Mouse (Mus musculus): ENCODE results near the gene F2rl1. TPM values are rescaled to one million over a fixed set of nuclear protein-coding genes. Genes with fewer than 3 reads are reported as not detected.
A peak's percentile ranks its signal among the peaks of the same experiment; 100 is the strongest.

F2rl1 gene
- total and polyA plus RNA-seq, 3 experiments, result 0.06 TPM; not detected in 2

DNA sequence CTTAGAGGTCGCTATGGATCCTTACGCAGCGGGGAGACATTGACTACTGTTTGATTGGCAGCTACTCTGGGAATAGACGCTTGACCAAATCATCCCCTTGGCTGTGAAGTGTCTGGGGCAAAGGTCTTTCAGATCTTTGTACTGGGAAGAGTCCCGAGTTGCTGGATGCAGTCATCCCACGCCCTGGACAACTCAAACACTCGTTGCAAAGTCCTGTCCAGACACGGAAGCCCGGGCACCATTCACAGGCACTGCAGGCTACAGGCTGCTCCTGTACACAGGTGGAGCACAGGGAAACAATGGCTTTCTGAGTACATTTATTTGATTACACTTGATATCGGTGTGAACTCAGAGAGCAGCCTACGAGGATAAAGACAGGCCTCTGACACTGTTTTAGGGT is 33.7 kb downstream of the F2rl1 start:
- Histone ChIP-seq H3K4me3 (ENCODE audit: control insufficient read depth in 1 of 2, insufficient read depth in 1 of 2, low read depth in 2 of 2, low read length in 2 of 2) (no peak overlapping the region), H3K79me2 (ENCODE audit: control insufficient read depth, insufficient read depth, low read length, poor library complexity) (no peaks in the 10 kb centered on the region), H3K9ac (ENCODE audit: control insufficient read depth, low read depth, low read length, poor library complexity, severe bottlenecking) (no peak overlapping the region), H3K27me3 (ENCODE audit: control insufficient read depth in 1 of 2, insufficient read depth in 2 of 2, low read length in 2 of 2) (peaks cover 0 to 4% of the 10 kb centered on the region in 2 experiments; a peak in 2 of 4 replicates), H3K27ac (ENCODE audit: control insufficient read depth, low read depth, low read length) (no peak overlapping the region), H3K36me3 (ENCODE audit: control insufficient read depth in 1 of 2, insufficient read depth in 2 of 2, low read length in 2 of 2) (no peaks in the 10 kb centered on the region), H3K4me1 (ENCODE audit: control insufficient read depth in 1 of 2, insufficient read depth in 2 of 2, low read length in 2 of 2) (no peaks in the 10 kb centered on the region), H3K9me3 (replicated peaks; ENCODE audit: insufficient read depth, low read length) (no peaks in the 10 kb centered on the region)
- no peak for TF ChIP-seq SIN3A (IDR thresholded peaks at IDR 0.05; ENCODE audit: low read length)
- DNase-seq (ENCODE audit: low read depth, low spot score), result no peak

DNA sequence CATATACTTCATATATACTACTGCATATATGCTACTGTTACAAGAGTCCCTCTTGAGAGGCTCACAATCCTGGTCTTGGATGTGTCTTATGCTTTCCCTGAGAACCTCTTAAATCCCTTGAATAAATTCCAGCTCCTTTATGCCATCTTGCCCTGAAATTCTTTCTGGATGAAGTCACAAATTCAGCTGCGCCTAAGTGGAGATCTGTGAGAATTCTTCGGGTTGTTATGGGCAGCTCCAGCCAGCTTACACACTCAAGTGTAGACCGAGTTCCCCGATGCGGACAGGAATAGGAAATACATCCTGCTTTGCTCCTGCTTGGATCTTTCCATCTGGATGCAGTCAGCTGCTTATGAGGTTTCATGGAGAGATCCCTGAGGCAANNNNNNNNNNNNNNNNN is 40.4 kb downstream of the F2rl1 start:
- DNase-seq (ENCODE audit: low read depth, low spot score), result no peak

GRCm38 (mm10) chr13:95481428-95481827 is 43.6 kb downstream of the F2rl1 start:
- Histone ChIP-seq H3K9ac (ENCODE audit: control insufficient read depth, low read depth, low read length, poor library complexity, severe bottlenecking) (no peak overlapping the region), H3K4me3 (ENCODE audit: control insufficient read depth in 1 of 2, insufficient read depth in 1 of 2, low read depth in 2 of 2, low read length in 2 of 2) (no peak overlapping the region), H3K9me3 (replicated peaks; ENCODE audit: insufficient read depth, low read length) (no peaks in the 10 kb centered on the region), H3K27ac (ENCODE audit: control insufficient read depth, low read depth, low read length) (no peak overlapping the region), H3K4me1 (ENCODE audit: control insufficient read depth in 1 of 2, insufficient read depth in 2 of 2, low read length in 2 of 2) (peaks cover 4 to 8% of the 10 kb centered on the region in 2 experiments), H3K79me2 (ENCODE audit: control insufficient read depth, insufficient read depth, low read length, poor library complexity) (no peaks in the 10 kb centered on the region), H3K27me3 (ENCODE audit: control insufficient read depth in 1 of 2, insufficient read depth in 2 of 2, low read length in 2 of 2) (no peaks in the 10 kb centered on the region; a peak in 1 of 4 replicates), H3K36me3 (ENCODE audit: control insufficient read depth in 1 of 2, insufficient read depth in 2 of 2, low read length in 2 of 2) (peaks cover 0 to 2% of the 10 kb centered on the region in 2 experiments; a peak in 2 of 4 replicates)
- no peak for TF ChIP-seq JUND (IDR thresholded peaks at IDR 0.05; ENCODE audit: low read depth, low read length)
- no peak for TF ChIP-seq ELF1 (IDR thresholded peaks at IDR 0.05; ENCODE audit: low read depth, low read length)
- TF ChIP-seq POLR2A (IDR thresholded peaks at IDR 0.05; ENCODE audit: control insufficient read depth in 1 of 2, insufficient read depth in 1 of 2, low read depth in 1 of 2, low read length in 2 of 2, poor library complexity in 1 of 2), result no peak
- peak; percentile 94 for TF ChIP-seq ZC3H11A (IDR thresholded peaks at IDR 0.05; ENCODE audit: low read depth, low read length)
- TF ChIP-seq NRF1 (IDR thresholded peaks at IDR 0.05; ENCODE audit: insufficient read depth, low read depth, low read length, poor library complexity, severe bottlenecking), result no peak
- 0 out of 2 replicates have a peak, but pooled peaks have one; percentile 22 for TF ChIP-seq MXI1 (IDR thresholded peaks at IDR 0.05; ENCODE audit: low read depth, low read length)
- peak; percentile 65 to 82 (median 72) for TF ChIP-seq CTCF (IDR thresholded peaks at IDR 0.05 in 2 of 3, conservative IDR thresholded peaks at IDR 0.05 in 1 of 3; ENCODE audit: control insufficient read depth in 1 of 3, insufficient read depth in 1 of 3, low read depth in 2 of 3, low read length in 3 of 3, poor library complexity in 1 of 3, severe bottlenecking in 1 of 3)
- TF ChIP-seq KAT2A (conservative IDR thresholded peaks at IDR 0.05; ENCODE audit: low read depth, low read length), result no peak
- peak; percentile 93 for TF ChIP-seq SMC3 (IDR thresholded peaks at IDR 0.05; ENCODE audit: low read depth, low read length)
- peak; percentile 87 for TF ChIP-seq RAD21 (IDR thresholded peaks at IDR 0.05; ENCODE audit: low read depth, low read length)
- DNase-seq (ENCODE audit: low read depth, low spot score), result peak; percentile 88

More for the DNA sequence above, 40.4 kb downstream of the F2rl1 start:
- Histone ChIP-seq H3K9me3 (replicated peaks; ENCODE audit: insufficient read depth, low read length) (no peaks in the 10 kb centered on the region), H3K9ac (ENCODE audit: control insufficient read depth, low read depth, low read length, poor library complexity, severe bottlenecking) (no peak overlapping the region), H3K27ac (ENCODE audit: control insufficient read depth, low read depth, low read length) (no peak overlapping the region), H3K4me3 (ENCODE audit: control insufficient read depth in 1 of 2, insufficient read depth in 1 of 2, low read depth in 2 of 2, low read length in 2 of 2) (no peak overlapping the region), H3K36me3 (ENCODE audit: control insufficient read depth in 1 of 2, insufficient read depth in 2 of 2, low read length in 2 of 2) (no peaks in the 10 kb centered on the region), H3K79me2 (ENCODE audit: control insufficient read depth, insufficient read depth, low read length, poor library complexity) (no peaks in the 10 kb centered on the region), H3K27me3 (ENCODE audit: control insufficient read depth in 1 of 2, insufficient read depth in 2 of 2, low read length in 2 of 2) (no peaks in the 10 kb centered on the region; a peak in 1 of 4 replicates), H3K4me1 (ENCODE audit: control insufficient read depth in 1 of 2, insufficient read depth in 2 of 2, low read length in 2 of 2) (no peaks in the 10 kb centered on the region)
- no peak for TF ChIP-seq CTCF (IDR thresholded peaks at IDR 0.05 in 2 of 3, conservative IDR thresholded peaks at IDR 0.05 in 1 of 3; ENCODE audit: control insufficient read depth in 1 of 3, insufficient read depth in 1 of 3, low read depth in 2 of 3, low read length in 3 of 3, poor library complexity in 1 of 3, severe bottlenecking in 1 of 3)
- no peak for TF ChIP-seq TAL1 (IDR thresholded peaks at IDR 0.05; ENCODE audit: low read length)

All from MEL (cell line).